Mouse (Mus musculus) mature B cell (primary cell): ENCODE results near the gene Pld4.

Experiments
- in situ Hi-C: fragments of 300-500 bp; cut with MboI; formaldehyde crosslinking; loops from 2 replicates; pipeline ENCODE4 v1.14.3; 2019

The Pld4 gene

GRCm38 (mm10) chr12:112767036-112767890 lies 6.8 kb downstream of the Pld4 start:
- in situ Hi-C loops, result no loop called here

GRCm38 (mm10) chr12:112768166-112768565 lies 7.7 kb downstream of the Pld4 start:
- in situ Hi-C loops, result no loop called here

GRCm38 (mm10) chr12:112769031-112769430 lies 8.6 kb downstream of the Pld4 start:
- in situ Hi-C loops, result no loop called here

DNA sequence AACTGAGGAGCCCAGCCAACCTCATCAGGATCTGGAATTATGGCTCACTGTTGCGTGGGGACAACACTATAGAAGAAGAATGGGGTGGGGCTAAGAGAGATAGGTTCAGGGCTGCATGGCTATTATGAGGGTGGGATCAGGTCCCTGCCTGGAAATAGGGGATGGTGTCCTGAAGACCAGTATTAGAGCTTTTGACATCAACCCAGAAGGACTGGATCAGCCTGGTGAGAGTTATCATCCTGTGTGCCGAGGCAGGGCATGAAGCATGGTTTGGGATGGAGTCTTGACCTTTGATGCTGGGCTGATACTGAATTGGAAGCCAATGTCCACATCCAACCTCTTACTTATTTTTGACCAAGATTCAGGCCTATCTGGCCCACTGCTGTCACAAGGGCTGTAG lies 9.3 kb downstream of the Pld4 start:
- in situ Hi-C loops, result no loop called here

GRCm38 (mm10) chr12:112770396-112770795 lies 9.9 kb downstream of the Pld4 start:
- in situ Hi-C loops, result no loop called here

GRCm38 (mm10) chr12:112772306-112772705 lies 11.9 kb downstream of the Pld4 start:
- in situ Hi-C loops, result no loop called here

- in situ Hi-C loops, result no loop called here
Measured at GRCm38 (mm10) chr12:112773366-112773765, 12.9 kb downstream of the Pld4 start.

DNA sequence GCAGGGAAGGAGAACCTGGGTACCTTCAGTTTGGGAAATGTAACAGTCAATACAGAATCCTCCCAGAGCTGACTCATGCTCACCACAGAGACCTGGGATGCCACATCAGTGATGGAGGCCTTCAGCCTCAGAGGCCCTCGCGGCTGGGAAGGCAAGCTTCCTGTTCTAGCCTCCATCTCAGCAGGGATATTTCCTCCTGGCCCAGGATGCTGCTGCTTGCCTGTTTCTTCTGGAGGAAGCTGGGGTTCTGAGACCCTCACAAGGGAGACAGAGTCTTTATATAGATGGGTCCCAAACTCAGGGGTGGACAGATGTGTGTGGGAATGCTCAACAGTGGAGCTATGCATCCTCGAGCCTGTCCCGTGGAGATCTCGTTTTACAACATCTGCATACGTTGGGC lies 13.6 kb downstream of the Pld4 start:
- in situ Hi-C loops, result no loop called here

DNA sequence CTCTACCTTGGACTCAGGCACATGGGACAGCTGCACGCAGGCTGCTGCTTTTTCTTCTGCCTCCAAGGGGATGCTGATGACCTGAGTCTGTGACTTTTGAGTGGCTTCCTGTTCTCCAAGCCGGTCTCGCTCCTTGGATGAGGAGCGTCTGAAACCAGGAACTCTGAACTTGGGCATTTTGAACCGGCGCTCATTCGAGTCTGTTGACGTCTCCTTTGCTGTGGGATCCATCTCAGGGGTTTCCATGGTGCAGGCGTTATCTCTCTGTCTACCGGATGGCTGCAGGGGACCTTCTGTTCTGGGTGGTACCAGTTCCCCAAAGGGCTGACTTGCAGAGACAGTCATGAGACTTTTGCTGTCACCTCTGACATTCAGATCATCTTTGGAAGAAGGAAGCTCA lies 14.0 kb downstream of the Pld4 start:
- in situ Hi-C loops, result no loop called here

GRCm38 (mm10) chr12:112791026-112791425 lies 30.6 kb downstream of the Pld4 start:
- in situ Hi-C loops, result no loop called here

DNA sequence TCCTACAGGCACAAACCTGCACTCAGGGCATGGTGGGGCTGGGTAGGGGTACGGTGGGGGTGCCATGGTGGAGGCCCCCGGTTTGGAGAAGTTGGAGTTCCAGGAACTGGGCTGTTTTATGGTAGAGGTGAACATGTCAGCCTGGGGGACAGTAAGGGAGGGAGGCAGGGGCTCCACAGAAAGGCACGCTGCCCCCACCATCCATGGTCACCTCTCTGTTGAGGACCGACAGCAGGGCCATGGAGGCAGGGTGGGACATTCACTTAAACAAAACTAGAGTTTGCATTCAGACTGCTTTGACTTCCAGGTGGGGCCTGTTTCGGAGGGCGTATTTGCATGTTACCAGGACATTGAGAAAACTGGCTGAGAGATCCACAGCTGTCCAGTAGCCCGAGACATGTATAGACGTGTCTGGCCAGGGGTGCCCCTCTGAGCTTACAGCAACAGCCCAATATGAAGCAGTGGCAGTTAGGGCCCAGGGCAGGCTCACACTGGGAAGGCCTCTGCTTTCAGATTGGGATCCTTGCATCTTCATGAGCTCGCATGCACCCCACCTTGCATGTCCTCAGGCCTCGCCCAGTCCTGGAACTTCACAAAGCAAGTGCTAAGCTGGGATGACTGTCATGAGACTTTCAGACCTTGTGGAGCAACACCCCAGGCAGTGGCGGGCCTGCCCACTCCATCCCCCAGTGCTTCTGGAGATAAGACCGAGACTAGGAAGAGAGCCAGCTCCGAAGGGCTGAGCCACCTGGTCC lies 33.3 kb downstream of the Pld4 start:
- in situ Hi-C loops, result no loop called here

DNA sequence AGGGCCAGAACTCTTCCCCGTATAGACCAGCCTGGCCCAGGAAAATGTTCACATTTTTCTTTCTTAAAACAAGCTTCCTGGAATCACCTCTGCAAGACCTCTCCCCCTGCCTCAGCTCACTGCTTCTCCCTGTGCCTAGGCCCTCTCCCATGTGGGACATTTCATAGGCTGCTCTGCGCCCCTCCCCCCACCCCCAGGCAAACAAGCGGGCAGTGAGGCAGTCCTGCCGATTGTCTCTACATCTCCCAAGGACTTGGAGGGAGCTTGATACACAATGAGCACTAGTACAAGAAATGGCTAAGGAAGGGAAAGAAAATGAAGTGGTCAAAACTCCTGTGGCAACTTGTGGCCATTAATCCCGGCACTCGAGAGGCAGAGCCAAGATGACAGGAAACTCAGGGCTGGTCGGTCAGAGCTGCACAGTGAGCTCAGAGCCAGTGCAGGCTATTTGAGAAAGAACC lies 33.9 kb downstream of the Pld4 start:
- in situ Hi-C loops, result no loop called here

DNA sequence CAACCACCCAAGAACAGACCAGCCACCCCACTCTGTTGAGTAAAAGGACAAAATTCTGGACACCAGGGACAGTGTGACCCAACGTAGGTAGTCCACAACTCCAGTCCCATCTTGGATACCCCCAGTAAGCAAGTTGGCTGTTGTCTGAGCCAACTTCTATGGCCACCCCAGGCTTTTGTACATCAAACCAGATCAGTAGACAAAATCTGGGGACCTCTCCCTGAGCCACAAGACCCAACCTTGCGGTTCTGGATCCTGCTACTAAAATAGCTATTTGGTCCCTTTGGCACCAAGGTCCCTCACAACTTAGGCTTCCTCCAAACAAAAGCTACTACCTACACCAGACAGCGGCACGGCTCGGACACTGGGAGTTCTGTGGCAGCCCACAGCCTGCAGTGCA lies 34.5 kb downstream of the Pld4 start:
- in situ Hi-C loops, result no loop called here

DNA sequence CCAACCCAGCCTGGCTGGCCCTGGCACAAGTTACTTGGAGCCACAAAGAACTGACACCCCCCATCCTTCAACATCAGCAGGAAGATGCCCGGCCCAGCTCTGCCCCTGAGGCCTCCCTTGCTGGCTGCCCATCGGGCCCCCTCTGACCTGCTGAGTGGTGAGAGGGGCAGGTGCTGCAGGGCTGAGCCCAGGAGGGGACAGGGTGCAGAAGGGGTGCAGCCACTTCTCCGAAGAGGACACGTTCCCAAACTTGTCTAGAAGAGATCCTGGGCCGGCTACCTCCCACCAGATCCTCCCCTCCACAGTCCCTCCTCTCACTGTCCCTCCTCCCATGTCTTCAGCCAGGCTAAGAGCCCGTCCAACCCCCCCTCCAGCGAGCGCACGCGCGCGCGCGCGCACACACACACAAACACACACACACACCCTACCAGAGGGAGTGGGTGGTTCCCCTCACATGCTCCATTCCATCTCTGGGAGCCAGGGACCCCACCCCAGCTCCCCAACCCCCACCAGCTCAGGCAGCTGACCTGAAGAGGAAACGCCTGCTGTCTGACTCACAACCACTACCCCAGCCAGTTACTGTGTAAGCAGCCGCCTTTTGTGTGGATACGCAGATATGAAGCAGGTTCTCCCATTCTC lies 35.1 kb downstream of the Pld4 start:
- in situ Hi-C loops, result no loop called here

GRCm38 (mm10) chr12:112796551-112797510 lies 36.4 kb downstream of the Pld4 start:
- in situ Hi-C loops, result no loop called here

- in situ Hi-C loops, result no loop called here
Measured at GRCm38 (mm10) chr12:112797672-112798331, 37.3 kb downstream of the Pld4 start.

- in situ Hi-C loops, result no loop called here
Measured at GRCm38 (mm10) chr12:112798332-112798681, 37.9 kb downstream of the Pld4 start.

GRCm38 (mm10) chr12:112798716-112799115 lies 38.3 kb downstream of the Pld4 start:
- in situ Hi-C loops, result no loop called here

DNA sequence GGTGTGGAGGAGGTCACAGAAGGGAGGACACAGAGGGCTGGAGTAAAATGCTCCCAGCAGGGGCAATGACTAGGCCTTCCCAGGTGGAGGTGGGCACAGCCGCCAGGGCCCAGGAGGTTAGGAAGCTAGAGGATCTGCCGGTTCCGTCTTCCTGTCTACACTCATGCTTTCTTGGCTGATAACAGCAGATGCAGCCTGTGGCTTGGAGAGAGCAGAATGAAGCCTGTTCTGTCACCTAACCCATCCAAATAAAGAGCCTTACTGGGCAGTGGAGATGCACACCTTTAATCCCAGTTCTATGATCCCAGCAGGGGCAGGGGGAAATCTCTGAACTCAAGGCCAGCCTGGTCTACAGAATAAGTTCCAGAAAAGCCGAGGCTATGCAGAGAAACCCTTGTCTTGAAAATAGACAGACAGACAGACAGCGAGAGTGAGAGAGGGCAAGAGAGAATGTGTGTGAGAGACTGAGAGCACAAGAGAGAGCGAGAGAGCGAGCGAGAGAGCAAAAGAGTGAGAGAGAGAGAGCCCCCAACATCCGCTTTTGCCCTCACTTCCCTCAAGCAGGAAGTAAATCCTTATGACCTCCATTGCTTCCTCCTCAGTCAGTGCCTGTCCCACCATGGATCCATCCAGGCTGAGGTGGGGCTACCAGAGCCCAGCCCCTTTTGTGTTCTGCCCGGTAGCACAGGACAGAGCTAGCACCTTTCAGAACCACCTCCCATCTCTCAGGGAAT lies 38.9 kb downstream of the Pld4 start:
- in situ Hi-C loops, result no loop called here

GRCm38 (mm10) chr12:112800476-112800875 lies 40.0 kb downstream of the Pld4 start:
- in situ Hi-C loops, result no loop called here
